Mouse (Mus musculus): Measurements from ENCODE around the gene Golga4.

Gene Golga4

GRCm38 (mm10) chr9:118523738-118524137 lies 17.7 kb downstream of the Golga4 start:
- no peak for DNase-seq (ENCODE audit: low spot score)

DNA sequence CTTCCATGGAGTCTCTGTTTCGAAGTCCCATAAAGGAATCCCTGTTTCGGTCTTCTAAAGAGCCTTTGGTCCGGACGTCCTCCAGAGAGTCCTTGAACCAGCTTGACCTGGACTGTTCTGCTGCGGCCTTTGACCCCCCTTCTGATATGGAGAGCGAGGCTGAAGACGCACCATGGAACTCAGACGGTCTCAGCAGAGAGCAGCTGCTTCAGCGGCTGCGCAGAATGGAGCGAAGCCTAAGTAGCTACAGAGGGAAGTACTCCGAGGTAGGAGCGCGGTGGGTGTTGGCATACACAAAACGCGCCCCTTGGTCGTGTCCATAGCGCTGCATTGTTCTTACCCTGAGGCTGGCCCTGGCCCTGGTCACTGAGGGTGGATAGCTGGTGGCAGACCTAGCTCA lies 21.0 kb downstream of the Golga4 start:
- DNase-seq (ENCODE audit: low spot score) = no peak

DNA sequence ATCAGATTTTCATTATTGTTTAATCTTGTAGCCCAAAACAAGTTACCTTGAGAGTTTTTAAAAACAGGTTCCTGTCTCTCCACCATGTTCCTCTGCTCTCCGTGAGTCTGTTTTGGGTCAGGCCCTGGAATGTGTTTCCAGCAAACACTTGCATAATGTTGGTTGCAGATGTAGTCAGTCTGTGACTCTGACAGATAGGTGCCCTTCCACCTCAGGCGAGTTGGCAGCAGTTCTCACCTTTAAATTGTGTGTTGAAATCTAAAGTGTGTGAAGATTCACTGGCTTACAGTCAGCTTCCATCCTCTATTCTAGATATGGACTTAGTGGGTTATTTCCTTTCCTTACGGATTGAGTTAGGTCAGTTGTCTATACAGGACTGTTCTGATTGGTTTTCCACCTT lies 23.7 kb downstream of the Golga4 start:
- DNase-seq (ENCODE audit: low spot score) = no peak

GRCm38 (mm10) chr9:118530679-118531078 lies 24.6 kb downstream of the Golga4 start:
- no peak for DNase-seq (ENCODE audit: low spot score)

GRCm38 (mm10) chr9:118532516-118533205 lies 26.6 kb downstream of the Golga4 start:
- no peak for DNase-seq (ENCODE audit: low spot score)

- no peak for DNase-seq (ENCODE audit: low spot score)
Observed at GRCm38 (mm10) chr9:118536946-118537345, 30.9 kb downstream of the Golga4 start.

DNA sequence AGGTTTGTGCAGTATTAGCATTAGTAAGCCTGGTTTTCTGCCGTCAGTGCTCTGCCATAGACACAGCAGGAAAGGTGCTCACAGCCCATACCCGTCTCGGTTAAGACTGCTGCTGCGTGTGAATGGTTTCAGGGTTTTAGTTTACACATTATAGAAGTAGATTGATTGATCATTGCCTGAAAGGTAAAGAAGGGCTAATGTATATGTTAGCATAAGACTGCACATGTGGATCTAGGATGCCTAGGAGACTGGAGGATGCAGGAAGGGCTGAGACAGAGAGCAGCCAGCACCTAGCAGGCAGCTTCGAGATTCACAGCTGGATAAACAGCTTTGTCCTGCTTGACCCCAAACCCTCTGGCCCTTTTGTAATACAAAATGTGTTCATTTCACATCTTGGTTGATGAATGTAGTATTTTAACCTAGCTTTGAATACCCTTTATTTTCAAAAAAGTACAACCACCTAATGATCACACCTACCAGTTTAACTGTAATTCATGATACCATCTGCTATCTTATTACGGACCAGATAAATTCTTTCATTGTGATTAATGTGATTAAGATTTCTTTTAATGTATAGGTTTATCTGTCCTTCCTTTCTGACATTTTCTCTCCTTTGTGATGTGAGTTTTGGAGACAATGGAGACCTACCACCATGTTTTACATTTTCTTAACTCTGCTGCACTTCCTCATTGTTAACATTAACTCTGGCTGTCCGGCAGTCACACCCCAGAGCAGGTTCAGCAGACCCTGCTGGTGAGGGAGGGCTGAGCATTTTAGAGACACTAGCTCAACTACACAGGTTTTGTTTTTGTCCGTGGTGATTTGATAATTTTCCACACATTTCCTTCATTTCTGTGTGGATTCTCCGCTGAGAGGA lies 31.6 kb downstream of the Golga4 start:
- DNase-seq (ENCODE audit: low spot score) = no peak

DNA sequence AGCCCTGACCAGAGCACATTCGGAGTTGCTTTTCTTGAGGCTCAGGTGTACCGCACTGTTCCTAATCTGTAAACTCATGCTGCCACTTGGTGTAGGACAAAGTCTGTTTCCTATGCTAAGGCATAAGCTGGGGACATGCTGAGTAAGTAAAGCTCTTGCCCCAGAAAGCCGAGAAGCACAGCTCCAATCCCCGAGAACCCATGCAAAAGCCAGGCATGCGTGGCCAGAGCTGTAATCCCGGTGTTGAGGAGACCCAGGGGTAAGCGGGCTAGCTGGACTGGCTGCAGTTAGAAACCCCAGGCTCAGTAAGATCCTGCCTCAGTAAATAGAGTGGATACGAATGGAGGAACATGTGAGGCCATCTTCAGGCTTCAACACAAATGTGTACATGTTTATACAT lies 35.8 kb downstream of the Golga4 start:
- no peak for DNase-seq (ENCODE audit: low spot score)

GRCm38 (mm10) chr9:118545146-118545545 lies 39.1 kb downstream of the Golga4 start:
- no peak for DNase-seq (ENCODE audit: low spot score)

- no peak for DNase-seq (ENCODE audit: low spot score)
Observed at GRCm38 (mm10) chr9:118548651-118549050, 42.6 kb downstream of the Golga4 start.

GRCm38 (mm10) chr9:118556951-118557780 lies 51.1 kb downstream of the Golga4 start:
- no peak for DNase-seq (ENCODE audit: low spot score)

DNA sequence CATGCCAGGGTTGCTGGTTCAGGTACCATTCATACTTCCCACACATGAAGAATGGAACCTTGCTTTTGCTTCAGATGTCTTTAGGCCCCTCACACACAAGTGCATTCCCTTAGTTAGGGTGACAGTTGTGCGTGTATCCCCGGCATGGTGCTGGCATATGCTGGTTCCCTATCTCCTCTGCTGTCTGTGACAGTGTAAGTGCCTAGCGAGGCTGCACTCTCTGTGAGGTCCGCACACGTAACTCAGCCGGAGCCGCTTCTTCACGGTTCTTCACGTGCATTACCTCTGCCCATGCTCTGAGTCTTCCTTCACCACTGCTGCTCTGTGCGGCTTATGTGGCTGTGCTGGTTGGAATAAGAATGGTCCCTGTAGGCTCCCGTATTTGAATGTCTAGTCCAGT lies 57.3 kb downstream of the Golga4 start:
- DNase-seq (ENCODE audit: low spot score) = no peak

DNA sequence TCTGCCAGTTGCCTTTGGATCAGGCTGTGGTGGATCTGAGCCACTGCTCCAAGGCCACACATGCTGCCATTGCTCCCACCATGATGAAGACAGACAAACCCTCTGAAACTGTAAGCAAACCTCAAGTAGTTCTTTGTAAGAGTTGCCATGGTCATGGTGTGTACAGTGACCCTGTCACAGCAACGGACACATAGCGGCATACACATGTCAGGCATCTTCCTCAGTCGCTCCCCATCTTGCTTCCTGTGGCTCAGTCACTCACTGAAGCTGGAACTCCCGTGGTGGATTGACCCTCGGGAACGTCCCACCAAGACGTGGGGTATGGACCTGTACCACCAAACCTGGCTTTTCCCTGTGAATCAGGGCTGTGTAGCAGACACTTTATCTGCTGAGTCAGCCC lies 57.8 kb downstream of the Golga4 start:
- no peak for DNase-seq (ENCODE audit: low spot score)

GRCm38 (mm10) chr9:118564696-118565095 lies 58.6 kb downstream of the Golga4 start:
- DNase-seq (ENCODE audit: low spot score) = no peak

DNA sequence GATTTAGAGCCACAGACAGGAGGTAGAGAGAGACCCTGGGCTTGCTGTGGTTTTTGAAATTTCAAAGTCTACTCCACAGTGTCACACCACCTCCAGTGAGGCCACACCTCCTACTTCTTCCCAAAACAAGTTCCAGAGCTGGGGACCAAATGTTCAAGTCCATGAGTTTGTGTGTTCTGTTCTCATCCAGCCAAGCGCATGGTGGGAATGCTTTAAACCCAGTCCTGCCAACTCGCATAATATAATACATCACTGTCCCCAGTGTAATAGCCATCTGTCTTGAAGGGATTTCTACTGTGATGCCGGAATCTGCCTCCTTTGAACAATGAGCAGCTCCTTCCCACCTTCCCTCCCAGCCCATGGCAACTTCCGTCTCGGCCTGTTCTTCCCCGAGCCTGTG lies 63.3 kb downstream of the Golga4 start:
- no peak for DNase-seq (ENCODE audit: low spot score)

DNA sequence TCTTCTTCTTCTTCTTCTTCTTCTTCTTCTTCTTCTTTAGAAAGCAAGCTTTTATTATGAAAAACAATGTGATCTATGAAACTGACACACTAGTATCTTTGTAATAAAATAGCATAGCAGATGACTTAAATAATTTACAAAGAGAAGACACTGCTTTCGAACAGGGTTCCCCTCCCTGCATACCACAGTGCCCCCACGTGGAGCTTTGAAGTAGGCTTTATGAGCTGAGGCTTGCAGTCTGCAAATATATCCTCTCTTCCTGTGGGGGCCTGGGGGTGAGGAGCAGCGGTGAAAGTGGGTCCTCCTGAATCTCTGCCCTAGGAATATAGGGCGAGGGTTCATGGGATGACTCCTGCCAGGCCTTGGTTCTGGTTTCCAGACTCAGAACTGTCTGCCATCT lies 64.8 kb downstream of the Golga4 start:
- no peak for DNase-seq (ENCODE audit: low spot score)

DNA sequence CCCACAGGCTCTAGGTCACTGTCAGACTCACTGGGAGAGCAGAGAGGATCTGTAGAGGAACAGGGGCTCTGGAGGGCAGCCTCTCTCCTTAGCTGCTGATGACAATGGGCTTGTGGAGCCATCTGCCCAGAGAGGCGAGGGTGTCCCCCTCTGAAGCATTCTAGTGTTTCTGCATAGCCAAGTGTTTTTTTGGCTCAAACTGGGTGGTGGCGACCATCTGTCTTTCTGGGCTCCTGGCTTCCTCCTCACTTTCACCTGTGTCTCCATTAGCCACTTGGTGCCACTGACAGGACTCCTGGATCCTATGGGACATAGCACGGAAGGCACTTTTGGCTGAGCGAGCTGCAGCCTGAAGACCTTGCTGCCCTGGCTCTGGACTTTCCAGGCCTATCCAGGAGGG lies 65.6 kb downstream of the Golga4 start:
- DNase-seq (ENCODE audit: low spot score) = no peak

DNA sequence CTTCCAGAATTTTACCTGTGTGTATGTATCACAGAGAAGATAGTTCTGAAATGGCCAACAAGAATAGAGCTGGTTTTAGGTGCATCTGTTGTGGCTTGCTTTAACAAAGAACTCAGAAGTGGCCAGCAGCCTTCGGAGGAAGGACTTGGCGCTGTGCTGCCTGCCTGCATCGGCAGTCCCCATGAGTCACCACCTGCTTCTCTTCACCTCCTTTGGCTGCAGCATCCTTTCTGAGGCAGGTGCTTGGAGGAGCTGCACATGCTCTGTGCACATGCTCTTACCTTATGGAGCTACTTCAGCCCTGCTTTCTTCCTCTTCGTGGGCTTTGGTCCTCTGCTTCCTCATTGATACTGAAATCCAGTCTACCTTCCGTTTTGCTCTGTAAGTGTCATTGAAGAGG lies 68.8 kb downstream of the Golga4 start:
- DNase-seq (ENCODE audit: low spot score) = no peak

GRCm38 (mm10) chr9:118580371-118580770 lies 74.3 kb downstream of the Golga4 start:
- no peak for DNase-seq (ENCODE audit: low spot score)

DNA sequence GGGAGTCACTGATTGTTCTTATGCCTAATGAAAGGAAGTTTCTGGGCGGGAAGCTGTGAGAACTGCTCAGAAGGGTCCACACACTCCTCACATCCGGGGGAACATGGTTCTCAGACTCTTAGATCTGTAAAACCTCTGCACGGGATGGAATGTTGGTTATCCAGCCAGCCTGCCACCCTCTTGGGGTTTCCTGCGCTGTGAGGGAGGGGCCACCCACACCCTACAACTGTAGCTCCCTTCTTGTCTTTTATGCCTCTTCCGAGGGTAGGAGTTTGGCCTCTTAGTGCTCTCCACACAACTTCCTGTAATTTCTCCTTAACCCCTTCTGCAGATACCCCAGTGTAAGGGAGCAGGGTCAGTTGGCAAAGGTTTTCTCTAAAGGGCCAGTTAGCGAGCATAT lies 76.7 kb downstream of the Golga4 start:
- DNase-seq (ENCODE audit: low spot score) = no peak

DNA sequence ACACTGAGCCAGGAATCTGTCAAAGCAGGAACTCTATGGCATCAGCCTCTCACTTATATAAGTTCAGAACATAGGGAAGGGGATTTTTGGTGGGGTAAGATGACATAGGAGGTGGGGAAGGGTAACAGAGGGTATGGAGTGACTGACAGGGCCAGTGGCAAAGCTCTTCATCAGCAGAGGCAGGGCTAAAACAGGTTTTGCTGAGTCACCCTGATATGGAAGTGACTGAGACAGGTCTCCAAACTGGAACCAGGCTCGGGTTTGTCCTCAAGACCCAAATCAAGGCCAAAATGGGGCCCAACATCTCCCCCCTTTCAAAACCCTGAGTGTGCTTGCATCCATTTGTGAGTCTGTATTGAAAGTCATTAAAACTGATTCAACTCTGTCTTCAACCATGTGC lies 78.8 kb downstream of the Golga4 start:
- no peak for DNase-seq (ENCODE audit: low spot score)

DNA sequence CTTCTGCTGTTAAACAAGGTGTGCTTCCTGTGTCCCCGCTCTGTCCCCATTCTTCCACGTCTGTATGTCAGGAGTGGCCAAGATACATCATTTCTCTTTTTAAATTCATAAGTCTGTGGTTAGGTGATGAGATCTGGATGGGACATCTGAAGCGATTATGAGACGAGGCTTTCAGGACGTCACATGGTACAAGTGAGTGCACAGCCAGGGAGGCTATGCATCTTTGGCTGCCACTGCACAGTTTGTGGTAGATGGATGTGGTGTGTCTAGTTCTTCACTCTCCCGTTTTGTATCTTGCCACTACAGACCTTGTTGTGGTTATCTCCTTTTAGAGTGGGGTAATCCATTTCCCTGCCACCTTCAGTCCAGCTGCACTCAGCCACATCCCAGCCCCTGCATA lies 79.9 kb downstream of the Golga4 start:
- DNase-seq (ENCODE audit: low spot score) = no peak

- DNase-seq (ENCODE audit: low spot score) = no peak
Observed at GRCm38 (mm10) chr9:118587115-118587514, 81.0 kb downstream of the Golga4 start.
